Mouse (Mus musculus) CD4-positive helper T cell, adult 2 months (primary cell): ENCODE measurements around the gene Asb10.

Experiments
- DNase-seq: peaks from one replicate; pipeline ENCODE4 v3.0.0-alpha.2; 2012; ENCODE audit warnings: low read depth, missing footprints, low spot score

Gene Asb10

GRCm38 (mm10) chr5:24536511-24536910, 4.3 kb downstream of the Asb10 start:
- DNase-seq: no peak

DNA sequence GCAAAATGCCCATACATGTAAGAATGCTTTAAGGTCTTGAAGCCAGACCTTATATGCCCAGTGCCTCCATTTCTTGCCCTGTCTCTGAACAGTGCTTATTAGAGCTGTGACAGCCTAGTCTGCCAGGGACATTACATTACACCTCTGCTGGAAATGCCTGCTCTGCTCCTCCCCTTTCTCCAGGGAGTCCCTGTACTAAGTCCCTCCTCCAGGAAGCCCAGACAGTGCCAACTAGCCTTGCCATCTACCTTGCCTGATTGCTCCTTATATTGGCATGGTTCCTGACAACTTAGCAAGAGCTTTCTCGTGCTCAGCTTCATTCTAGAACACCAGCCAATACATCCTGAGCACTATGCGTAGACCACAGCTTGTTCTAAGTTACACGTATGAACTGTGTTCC, 5.0 kb downstream of the Asb10 start:
- DNase-seq: no peak

- no peak for DNase-seq
Measured at GRCm38 (mm10) chr5:24534292-24534691, 6.5 kb downstream of the Asb10 start.

- no peak for DNase-seq
Measured at GRCm38 (mm10) chr5:24533391-24533790, 7.4 kb downstream of the Asb10 start.

DNA sequence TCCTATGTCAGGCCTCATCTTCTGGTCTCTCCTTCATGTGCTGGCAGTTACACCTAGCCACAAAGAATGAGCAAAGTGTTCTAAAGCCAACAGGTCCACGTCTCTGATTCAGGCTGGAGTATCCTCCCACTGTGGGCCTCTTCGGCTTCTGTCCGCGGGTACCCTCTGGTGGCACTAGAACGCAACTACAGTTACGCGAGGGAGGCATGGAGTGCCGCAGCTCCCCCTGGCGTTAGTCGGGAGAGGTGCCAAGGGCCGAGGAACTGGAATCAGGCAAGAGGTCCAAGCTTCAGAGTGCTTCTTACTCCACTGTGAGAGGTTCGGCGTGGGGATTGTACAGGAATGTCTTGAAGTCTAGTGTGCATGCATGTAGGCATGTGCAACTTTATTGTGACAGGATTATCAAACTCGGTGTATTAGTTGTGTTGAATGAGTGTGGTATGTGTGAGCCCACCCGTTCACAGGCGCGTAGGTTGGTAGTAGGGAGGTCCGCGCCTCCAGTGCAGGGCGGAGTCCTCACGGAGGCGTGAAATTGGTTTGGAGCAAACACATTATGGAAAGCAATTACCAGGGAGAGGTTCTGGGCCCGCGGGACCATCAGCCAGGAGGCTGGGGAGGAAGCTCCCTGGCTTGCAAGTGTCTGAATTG, 10.6 kb downstream of the Asb10 start:
- DNase-seq: peak; percentile 83

DNA sequence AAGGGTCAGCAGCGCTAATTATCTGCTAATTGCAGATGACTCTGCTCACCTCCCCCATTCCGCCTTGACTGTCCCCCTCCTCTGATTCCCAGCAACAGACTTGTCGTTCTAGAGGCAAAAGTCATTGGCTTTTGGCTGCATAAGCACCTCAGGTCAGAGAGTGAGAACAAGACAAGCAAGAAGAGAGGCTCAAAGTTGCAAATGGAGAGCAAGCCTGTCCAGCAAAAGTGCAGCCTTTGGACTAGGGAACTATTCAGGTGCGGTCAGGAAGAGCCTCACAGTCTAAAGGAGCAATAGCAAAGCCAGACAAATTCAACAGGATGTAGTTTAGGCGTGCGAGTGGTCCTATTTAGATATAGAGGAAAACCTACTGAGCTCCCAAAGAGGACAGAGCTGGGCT, 13.0 kb downstream of the Asb10 start:
- DNase-seq: no peak

GRCm38 (mm10) chr5:24526889-24527230, 13.9 kb downstream of the Asb10 start, which contains the start of gene Gbx1:
TSS of gene Gbx1 (minus strand) at chr5:24527202.
- DNase-seq: peak; percentile 26

GRCm38 (mm10) chr5:24526190-24526888, 14.4 kb downstream of the Asb10 start:
- no peak for DNase-seq

DNA sequence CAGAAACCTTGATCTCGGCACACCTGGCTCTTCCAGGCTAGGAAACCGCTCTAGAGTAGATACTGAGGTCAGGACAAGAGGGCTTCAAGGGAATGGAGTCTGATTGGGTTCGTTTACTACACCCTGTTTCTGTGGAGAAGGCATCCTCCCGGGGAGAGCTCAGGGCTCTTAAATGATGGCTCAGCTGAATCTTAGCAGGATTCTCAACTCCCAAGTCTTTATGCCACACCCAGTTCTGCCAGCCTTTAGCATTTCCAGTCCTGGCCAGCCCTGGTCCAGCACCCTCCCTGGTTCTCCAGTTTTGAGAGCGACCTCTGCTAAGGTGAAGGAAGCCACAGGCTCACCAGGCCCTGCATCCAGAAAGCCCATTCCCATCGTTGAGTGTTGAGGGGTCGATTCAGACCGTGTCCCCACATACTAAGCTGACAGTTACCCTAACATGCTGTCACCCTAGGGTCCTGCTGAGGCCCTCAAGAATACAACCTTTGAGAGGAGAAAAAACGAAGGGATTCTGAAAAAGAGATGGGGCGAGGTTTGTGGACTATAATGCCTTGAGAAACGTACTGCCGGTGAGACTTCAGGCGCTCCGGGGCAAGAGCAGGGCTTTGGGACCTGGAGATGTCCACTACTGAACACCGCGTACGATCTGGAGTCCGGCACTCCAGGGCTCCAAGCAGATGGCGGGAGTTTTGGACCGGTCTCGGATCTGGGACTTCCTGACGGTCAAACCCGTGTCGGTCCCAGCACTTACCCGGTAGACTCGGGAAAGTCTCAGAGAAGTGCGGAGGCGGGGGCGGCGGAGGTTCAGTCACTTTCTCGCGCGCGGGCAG, 15.2 kb downstream of the Asb10 start:
- no peak for DNase-seq

- no peak for DNase-seq
Measured at GRCm38 (mm10) chr5:24524522-24524921, 16.3 kb downstream of the Asb10 start.

DNA sequence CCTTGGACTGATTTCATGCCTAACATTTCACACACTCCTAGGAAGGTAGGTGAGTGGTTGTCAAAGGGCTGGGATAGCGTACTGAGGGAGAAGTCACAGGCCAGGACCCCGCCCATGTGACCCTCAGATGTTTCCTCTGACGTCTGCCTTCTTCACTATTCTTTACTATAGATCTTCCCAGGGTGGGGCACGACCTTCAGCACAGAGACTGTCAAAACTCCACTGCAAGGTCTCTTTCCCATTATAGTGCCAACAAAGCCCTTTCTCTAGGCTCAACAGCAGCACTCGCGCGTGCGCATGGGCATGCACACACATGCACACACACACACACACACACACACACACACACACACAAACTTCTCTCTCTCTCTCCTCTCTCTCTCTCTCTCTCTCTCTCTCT, 17.0 kb downstream of the Asb10 start:
- DNase-seq: no peak

DNA sequence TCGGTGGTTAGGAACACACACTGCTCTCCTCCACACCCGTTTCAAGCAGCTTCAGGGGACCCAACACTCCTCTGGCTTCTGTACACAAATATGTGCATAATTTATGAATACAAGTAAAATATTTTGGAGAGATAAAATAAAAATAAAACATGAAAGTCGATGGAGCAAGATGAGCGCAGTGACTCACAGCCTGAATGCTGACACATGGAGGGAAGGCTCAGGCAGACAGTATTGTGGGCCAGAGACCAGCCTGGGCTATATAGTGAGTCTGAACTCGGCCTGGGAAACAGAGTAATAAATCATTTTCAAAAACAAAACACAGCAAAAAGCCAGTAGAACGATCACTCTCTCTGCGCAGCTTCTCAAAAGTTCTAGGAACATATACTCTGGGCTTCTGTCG, 19.4 kb downstream of the Asb10 start:
- no peak for DNase-seq

GRCm38 (mm10) chr5:24512271-24512670, 28.5 kb downstream of the Asb10 start:
- no peak for DNase-seq

GRCm38 (mm10) chr5:24510635-24511034, 30.1 kb downstream of the Asb10 start:
- peak; percentile 30 for DNase-seq

GRCm38 (mm10) chr5:24508406-24508805, 32.4 kb downstream of the Asb10 start:
- no peak for DNase-seq

DNA sequence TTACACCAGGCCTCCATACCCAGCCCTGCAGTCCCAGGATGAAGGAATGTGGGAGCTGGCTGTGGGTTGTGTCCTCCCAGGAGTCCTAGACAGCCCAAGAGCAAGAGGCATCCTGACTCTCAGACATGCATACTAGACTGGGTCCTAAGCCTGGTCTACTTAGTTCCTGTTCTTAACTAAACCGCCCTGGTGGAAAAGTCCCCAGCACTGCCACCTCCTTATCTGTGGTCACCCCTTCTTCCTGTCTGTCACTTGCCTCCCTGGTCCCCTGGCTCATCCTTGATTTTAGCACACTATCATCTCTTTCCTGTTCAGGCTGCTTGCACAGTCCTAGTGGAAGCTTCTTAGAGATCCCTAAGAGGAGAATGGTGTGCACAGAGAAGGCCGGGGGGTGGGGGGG, 35.3 kb downstream of the Asb10 start:
- DNase-seq: peak; percentile 48

DNA sequence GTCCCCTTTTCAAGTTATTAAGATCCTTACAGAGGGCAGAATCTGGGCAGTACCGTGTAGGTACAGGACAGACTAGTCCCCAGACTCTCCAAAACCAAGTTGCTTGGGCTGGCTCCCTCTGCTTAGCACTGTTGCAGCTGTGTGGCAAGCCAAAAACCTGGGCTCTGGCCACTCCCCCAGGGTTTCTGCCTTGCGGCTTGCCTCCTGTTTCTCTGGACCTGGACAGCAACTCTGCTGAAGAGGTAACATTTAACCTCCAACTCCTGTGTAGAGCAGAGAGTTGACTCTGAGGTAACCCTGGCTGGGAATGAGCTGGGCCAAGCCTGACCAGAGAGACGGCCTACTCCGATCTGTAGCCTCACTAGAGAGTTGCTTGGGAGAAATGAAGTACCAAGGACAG, 38.0 kb downstream of the Asb10 start:
- no peak for DNase-seq

GRCm38 (mm10) chr5:24500851-24501250, 39.9 kb downstream of the Asb10 start:
- no peak for DNase-seq

DNA sequence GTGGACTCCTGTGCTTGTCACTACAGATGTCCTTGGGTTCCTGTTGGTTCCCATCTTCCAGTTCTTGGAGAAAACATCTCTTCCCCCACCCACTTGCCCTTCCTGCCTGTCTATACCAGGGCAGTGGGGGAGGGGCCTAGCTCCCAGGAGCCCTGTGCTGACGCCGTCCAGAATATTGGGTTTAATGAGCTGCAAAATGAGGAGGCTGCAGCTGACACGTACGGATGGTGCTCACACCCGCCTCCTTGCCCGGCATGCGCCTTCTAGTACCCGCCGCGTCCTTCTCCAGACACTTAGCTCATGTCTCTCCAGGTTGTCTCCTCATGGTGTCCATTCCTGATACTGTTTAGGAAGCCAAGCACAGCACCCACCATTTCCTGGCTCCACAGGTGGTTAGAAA, 41.7 kb downstream of the Asb10 start:
- DNase-seq: no peak

DNA sequence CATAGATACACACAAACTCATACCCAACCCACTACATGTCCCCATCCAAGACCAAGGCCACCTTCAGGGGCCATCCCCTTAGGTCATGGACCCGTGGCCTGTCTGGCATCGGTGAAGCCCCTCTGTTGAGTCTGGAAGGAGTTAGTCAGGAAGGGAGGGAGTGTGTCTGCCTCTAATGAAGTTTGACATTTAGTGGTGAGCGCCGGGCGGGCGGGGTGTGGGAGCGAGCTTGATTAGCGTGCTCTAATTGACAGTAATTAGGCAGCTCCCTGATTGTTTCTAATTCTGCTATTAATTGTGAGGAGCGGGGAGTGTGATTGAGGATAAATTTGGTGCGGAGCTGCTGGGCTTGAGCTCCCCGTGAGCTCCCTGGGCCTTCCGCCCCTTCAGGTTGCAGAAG, 43.3 kb downstream of the Asb10 start:
- no peak for DNase-seq

- no peak for DNase-seq
Measured at GRCm38 (mm10) chr5:24496756-24497155, 44.0 kb downstream of the Asb10 start.

DNA sequence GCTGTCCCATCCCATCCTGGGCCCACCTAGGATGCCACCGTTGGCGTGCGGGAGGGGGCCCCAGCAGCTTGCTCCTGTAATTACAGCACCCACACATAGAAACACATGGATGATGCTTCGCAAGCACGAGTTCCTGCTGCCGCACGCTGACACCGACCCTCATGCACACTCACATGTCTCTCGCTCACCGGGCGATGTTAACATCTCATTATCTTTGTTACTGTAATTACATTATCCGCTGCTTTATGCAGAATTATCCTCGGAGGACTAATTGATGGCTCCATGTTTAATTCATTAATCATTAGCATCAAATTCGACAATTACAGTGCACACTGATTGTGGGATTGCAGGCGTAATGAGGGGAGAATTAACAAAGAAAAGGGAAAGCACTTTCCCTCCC, 45.8 kb downstream of the Asb10 start:
- DNase-seq: no peak
